ENCODE assay signal across 10 mouse cellular contexts in genomic region chr7:81541924-81542524, GRCm38 (mm10). TPM values are rescaled to one million over a fixed set of nuclear protein-coding genes. Genes with fewer than 3 reads are reported as not detected.
A peak's percentile ranks its signal among the peaks of the same experiment; 100 is the strongest.
DNase-seq lines count a peak whose midpoint lies in the region; ATAC-seq and TF ChIP-seq lines count a peak whose summit lies in the region.
"Had no signal": no experiment of that assay in that cellular context is flagged by ENCODE, and none has a peak within 500 bp of the region (broad histone marks: within the 10 kb centered on the region; RNA-seq: fewer than 3 reads in every experiment).

No protein-coding gene starts in this region.

- no peak overlapping the region for H3K4me3 ChIP-seq in midbrain, postnatal 0 days (ENCODE audit: low read depth, low read length)
- H3K4me3 ChIP-seq in midbrain, embryonic 10.5 days = no peak overlapping the region
- no peak overlapping the region for H3K4me3 ChIP-seq in hindbrain, embryonic 13.5 days
- H3K4me3 ChIP-seq in midbrain, embryonic 13.5 days (replicated peaks) = no peak overlapping the region
- H3K4me3 ChIP-seq: limb, embryonic 15.5 days had no signal

- intact Hi-C loops in heart, postnatal 25 days (cut with DNase I) = no loop called here
- intact Hi-C loops in left cerebral cortex, postnatal 14 days (cut with DNase I) = no loop called here

- no peak for TF ChIP-seq CTCF in midbrain, postnatal 0 days (IDR thresholded peaks at IDR 0.05)

- H3K36me3 ChIP-seq in midbrain, postnatal 0 days (ENCODE audit: insufficient read depth, low read length) = no peaks in the 10 kb centered on the region
- H3K36me3 ChIP-seq in midbrain, embryonic 10.5 days = no peaks in the 10 kb centered on the region
- H3K36me3 ChIP-seq in hindbrain, embryonic 13.5 days = no peaks in the 10 kb centered on the region
- no peaks in the 10 kb centered on the region for H3K36me3 ChIP-seq in midbrain, embryonic 13.5 days
- H3K36me3 ChIP-seq: limb, embryonic 15.5 days had no signal

- no peaks in the 10 kb centered on the region for H3K27me3 ChIP-seq in midbrain, postnatal 0 days (ENCODE audit: insufficient read depth, low read length)
- no peaks in the 10 kb centered on the region for H3K27me3 ChIP-seq in midbrain, embryonic 10.5 days (ENCODE audit: low read depth, poor library complexity, severe bottlenecking)
- no peaks in the 10 kb centered on the region for H3K27me3 ChIP-seq in hindbrain, embryonic 13.5 days
- no peaks in the 10 kb centered on the region for H3K27me3 ChIP-seq in midbrain, embryonic 13.5 days
- H3K27me3 ChIP-seq: limb, embryonic 15.5 days had no signal

- DNase-seq in midbrain, postnatal 0 days (ENCODE audit: low spot score) = peak; percentile 42
- no peak for DNase-seq in midbrain, embryonic 10.5 days (ENCODE audit: low spot score)
- peak; percentile 72 to 83 for DNase-seq in cerebellum, postnatal 14 days
- peak; percentile 38 for DNase-seq in heart, postnatal 25 days (ENCODE audit: low spot score)
- DNase-seq in left cerebral cortex, postnatal 14 days (ENCODE audit: low spot score in 2 of 2) = peak; percentile 72 to 88
- no peak for DNase-seq in spleen, postnatal 36 days (ENCODE audit: low spot score in 2 of 2)

- no peak overlapping the region for H3K9ac ChIP-seq in midbrain, postnatal 0 days (replicated peaks; ENCODE audit: low read length, poor library complexity, severe bottlenecking)
- no peak overlapping the region for H3K9ac ChIP-seq in hindbrain, embryonic 13.5 days
- no peak overlapping the region for H3K9ac ChIP-seq in midbrain, embryonic 13.5 days (replicated peaks)
- H3K9ac ChIP-seq: limb, embryonic 15.5 days had no signal

- ATAC-seq in midbrain, postnatal 0 days (ENCODE audit: low FRiP score) = no peak
- ATAC-seq in hindbrain, embryonic 13.5 days (ENCODE audit: low FRiP score) = no peak
- no peak for ATAC-seq in midbrain, embryonic 13.5 days

- no peak overlapping the region for H3K4me2 ChIP-seq in midbrain, postnatal 0 days (ENCODE audit: low read depth, low read length, poor library complexity, severe bottlenecking)
- no peak overlapping the region for H3K4me2 ChIP-seq in hindbrain, embryonic 13.5 days
- no peak overlapping the region for H3K4me2 ChIP-seq in midbrain, embryonic 13.5 days (replicated peaks)
- H3K4me2 ChIP-seq: limb, embryonic 15.5 days had no signal

- no peaks in the 10 kb centered on the region for H3K9me3 ChIP-seq in midbrain, postnatal 0 days (ENCODE audit: low read length)
- H3K9me3 ChIP-seq in midbrain, embryonic 10.5 days (replicated peaks) = no peaks in the 10 kb centered on the region
- H3K9me3 ChIP-seq in hindbrain, embryonic 13.5 days = no peaks in the 10 kb centered on the region
- no peaks in the 10 kb centered on the region for H3K9me3 ChIP-seq in midbrain, embryonic 13.5 days
- H3K9me3 ChIP-seq: limb, embryonic 15.5 days had no signal

- H3K27ac ChIP-seq in midbrain, postnatal 0 days (ENCODE audit: low read depth, low read length) = no peak overlapping the region
- no peak overlapping the region for H3K27ac ChIP-seq in midbrain, embryonic 10.5 days (replicated peaks)
- H3K27ac ChIP-seq in hindbrain, embryonic 13.5 days = no peak overlapping the region
- no peak overlapping the region for H3K27ac ChIP-seq in midbrain, embryonic 13.5 days
- H3K27ac ChIP-seq: limb, embryonic 15.5 days had no signal

- WGBS in midbrain, postnatal 0 days = 81% methylated on average over 7 of the region's 7 CpGs
- 84% methylated on average over 7 of the region's 7 CpGs for WGBS in midbrain, embryonic 10.5 days
- WGBS in hindbrain, embryonic 13.5 days = 89% methylated on average over 7 of the region's 7 CpGs
- WGBS in midbrain, embryonic 13.5 days = 85% methylated on average over 7 of the region's 7 CpGs

- H3K4me1 ChIP-seq in midbrain, postnatal 0 days (ENCODE audit: insufficient read depth, low read length) = no peaks in the 10 kb centered on the region
- H3K4me1 ChIP-seq in midbrain, embryonic 10.5 days = peaks cover 36% of the 10 kb centered on the region
- H3K4me1 ChIP-seq in hindbrain, embryonic 13.5 days (replicated peaks) = peaks cover 7% of the 10 kb centered on the region; the same call in 1 of the 2 replicates
- peaks cover 26% of the 10 kb centered on the region for H3K4me1 ChIP-seq in midbrain, embryonic 13.5 days (replicated peaks)
- H3K4me1 ChIP-seq: limb, embryonic 15.5 days had no signal

RNA-seq across cellular contexts. Expression of gene Fsd2, which starts 24.7 kb away (rescaled TPM):
- total RNA-seq in midbrain, postnatal 0 days (2014; rRNA removed) = 0.22 TPM in 1 of 2 replicates, not detected in the other
- polyA plus RNA-seq in midbrain, postnatal 0 days (2015; fragmentation: Nextera tagmentation; extraction: Ambion mirVana) = 0.28 and 0.36 TPM in 2 replicates
- polyA plus RNA-seq in midbrain, embryonic 10.5 days (2016; fragmentation: Nextera tagmentation; extraction: Ambion mirVana) = 0.07 TPM in 1 of 2 replicates, not detected in the other
- 100 to 1,000 TPM; 300 to 302 TPM for total RNA-seq in heart, postnatal 25 days (2021)
- under 1 TPM in 1 of 2 experiments, not detected in 1; 0.24 TPM for total RNA-seq in left cerebral cortex, postnatal 14 days (2021)
- polyA plus RNA-seq in hindbrain, embryonic 13.5 days (2015; fragmentation: Nextera tagmentation; extraction: Ambion mirVana) = 0.09 and 0.25 TPM in 2 replicates
- 0.20 and 0.34 TPM in 2 replicates for polyA plus RNA-seq in midbrain, embryonic 13.5 days (2015; fragmentation: Nextera tagmentation; extraction: Ambion mirVana)

RNA-seq across cellular contexts. Expression of gene Whamm, which starts 29.0 kb away (rescaled TPM):
- total RNA-seq in midbrain, postnatal 0 days (2014; rRNA removed) = 6.2 and 9.6 TPM in 2 replicates
- polyA plus RNA-seq in midbrain, postnatal 0 days (2015; fragmentation: Nextera tagmentation; extraction: Ambion mirVana) = 5.4 and 5.5 TPM in 2 replicates
- 2.6 and 3.1 TPM in 2 replicates for polyA plus RNA-seq in midbrain, embryonic 10.5 days (2016; fragmentation: Nextera tagmentation; extraction: Ambion mirVana)
- total RNA-seq in heart, postnatal 25 days (2021) = 1 to 10 TPM; 8.2 to 9.4 TPM
- 10 to 100 TPM; 15.4 to 15.5 TPM for total RNA-seq in left cerebral cortex, postnatal 14 days (2021)
- polyA plus RNA-seq in hindbrain, embryonic 13.5 days (2015; fragmentation: Nextera tagmentation; extraction: Ambion mirVana) = 6.2 TPM in 2 replicates
- polyA plus RNA-seq in midbrain, embryonic 13.5 days (2015; fragmentation: Nextera tagmentation; extraction: Ambion mirVana) = 4.3 and 5.5 TPM in 2 replicates

RNA-seq across cellular contexts. Expression of gene BC048679, which starts 43.9 kb away (rescaled TPM):
- total RNA-seq in midbrain, postnatal 0 days (2014; rRNA removed) = not detected in 2 replicates
- not detected in 2 replicates for polyA plus RNA-seq in midbrain, postnatal 0 days (2015; fragmentation: Nextera tagmentation; extraction: Ambion mirVana)
- polyA plus RNA-seq in midbrain, embryonic 10.5 days (2016; fragmentation: Nextera tagmentation; extraction: Ambion mirVana) = not detected in 2 replicates
- total RNA-seq in heart, postnatal 25 days (2021) = not detected
- not detected for total RNA-seq in left cerebral cortex, postnatal 14 days (2021)
- not detected in 2 replicates for polyA plus RNA-seq in hindbrain, embryonic 13.5 days (2015; fragmentation: Nextera tagmentation; extraction: Ambion mirVana)
- polyA plus RNA-seq in midbrain, embryonic 13.5 days (2015; fragmentation: Nextera tagmentation; extraction: Ambion mirVana) = not detected in 2 replicates
- total RNA-seq: neutrophil, adult 5-6 weeks had no signal
- polyA plus RNA-seq: limb, embryonic 15.5 days had no signal

RNA-seq across cellular contexts. Expression of gene Ap3b2, which starts 48.3 kb away (rescaled TPM):
- 192 and 206 TPM in 2 replicates for total RNA-seq in midbrain, postnatal 0 days (2014; rRNA removed)
- polyA plus RNA-seq in midbrain, postnatal 0 days (2015; fragmentation: Nextera tagmentation; extraction: Ambion mirVana) = 115 and 124 TPM in 2 replicates
- 19.1 and 36.0 TPM in 2 replicates for polyA plus RNA-seq in midbrain, embryonic 10.5 days (2016; fragmentation: Nextera tagmentation; extraction: Ambion mirVana)
- total RNA-seq in heart, postnatal 25 days (2021) = not detected
- total RNA-seq in left cerebral cortex, postnatal 14 days (2021) = 100 to 1,000 TPM; 144 to 149 TPM
- polyA plus RNA-seq in hindbrain, embryonic 13.5 days (2015; fragmentation: Nextera tagmentation; extraction: Ambion mirVana) = 121 and 134 TPM in 2 replicates
- polyA plus RNA-seq in midbrain, embryonic 13.5 days (2015; fragmentation: Nextera tagmentation; extraction: Ambion mirVana) = 110 and 117 TPM in 2 replicates
- total RNA-seq: neutrophil, adult 5-6 weeks had no signal

Comparison
In these comparisons a context has a peak if more than half of its experiments do, and no peak if none do; other contexts are left out.
1. DNase-seq: peak in midbrain, postnatal 0 days (single experiment), cerebellum, postnatal 14 days (2 of 2), heart, postnatal 25 days (single experiment) and left cerebral cortex, postnatal 14 days (2 of 2); none in midbrain, embryonic 10.5 days (single experiment) and spleen, postnatal 36 days (0 of 2).